Mouse (Mus musculus): Measurements from ENCODE around the gene 2200002J24Rik.

DNA sequence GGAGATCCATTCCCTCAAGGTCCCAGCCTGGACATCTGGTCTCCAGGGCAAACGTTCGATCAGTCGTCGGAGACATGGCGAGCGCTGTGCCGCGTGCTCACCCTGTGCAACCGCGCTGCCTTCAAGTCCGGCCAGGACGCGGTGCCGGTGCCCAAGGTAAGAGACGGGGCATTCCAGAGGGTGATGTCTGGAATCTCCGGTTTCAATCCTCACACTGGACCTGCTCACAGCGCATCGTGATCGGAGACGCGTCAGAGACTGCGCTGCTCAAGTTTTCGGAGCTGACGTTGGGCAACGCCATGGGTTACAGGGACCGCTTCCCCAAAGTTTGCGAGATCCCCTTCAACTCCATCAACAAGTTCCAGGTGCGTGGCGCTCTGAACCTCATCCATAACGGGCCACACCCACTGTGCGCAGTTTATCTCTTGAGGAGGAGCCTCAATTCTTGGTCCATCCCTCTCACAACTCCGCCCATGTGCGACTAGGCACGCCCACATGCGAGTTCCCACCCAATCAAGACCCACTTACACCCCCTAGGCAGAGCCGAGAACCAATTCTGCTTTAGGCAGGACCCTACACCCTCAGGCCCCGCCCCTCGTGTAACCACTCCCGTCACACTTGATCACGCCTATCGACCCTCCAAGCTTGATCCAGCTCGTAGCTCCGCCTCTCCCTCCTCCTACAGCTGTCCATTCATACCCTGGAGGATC, 18.4 kb downstream of the 2200002J24Rik start:
- TF ChIP-seq CTCF (IDR thresholded peaks at IDR 0.05; ENCODE audit: low read depth) (no peak), EP300 (IDR thresholded peaks at IDR 0.05; ENCODE audit: low read depth) (no peak)

Measured in heart, postnatal 0 days (tissue).